Mouse (Mus musculus) MEL-GATA-1-ER (cell line): Measurements from ENCODE around the gene Gm10220.
"Not testable (repeated sequence)": the region's sequence is repeated elsewhere in the genome, so short reads cannot be mapped to it uniquely, and the experiment has no call there.

ENCODE experiments used
- DNase-seq: peaks from one replicate; pipeline ENCODE4 v3.0.0-alpha.2; 2012; ENCODE audit warnings: low read depth; ENCODE audit errors: extremely low read depth

The Gm10220 gene

DNA sequence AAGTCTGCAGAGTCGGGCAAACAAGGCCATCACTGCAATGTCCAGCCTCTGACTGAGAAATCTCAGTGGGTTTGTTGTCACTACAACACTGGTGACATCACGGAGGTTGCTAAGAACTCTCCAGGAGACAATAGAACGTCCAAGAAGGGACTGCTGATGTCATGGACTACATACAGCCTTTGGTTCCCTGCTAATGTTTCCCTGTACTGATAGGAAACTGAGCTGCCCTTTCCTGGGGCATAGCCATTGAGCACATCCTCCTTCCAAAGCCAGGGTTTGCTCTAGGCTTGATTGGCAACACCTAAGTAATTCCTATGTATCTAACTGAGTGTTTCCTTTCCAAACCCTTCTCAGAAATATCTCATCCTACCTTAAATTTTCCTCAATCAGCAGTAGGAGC lies at the start of gene Gm10220:
TSS of gene Gm10220 (minus strand) at position 101 of the 400 bp plus-strand sequence.
- not testable (repeated sequence) for DNase-seq

DNA sequence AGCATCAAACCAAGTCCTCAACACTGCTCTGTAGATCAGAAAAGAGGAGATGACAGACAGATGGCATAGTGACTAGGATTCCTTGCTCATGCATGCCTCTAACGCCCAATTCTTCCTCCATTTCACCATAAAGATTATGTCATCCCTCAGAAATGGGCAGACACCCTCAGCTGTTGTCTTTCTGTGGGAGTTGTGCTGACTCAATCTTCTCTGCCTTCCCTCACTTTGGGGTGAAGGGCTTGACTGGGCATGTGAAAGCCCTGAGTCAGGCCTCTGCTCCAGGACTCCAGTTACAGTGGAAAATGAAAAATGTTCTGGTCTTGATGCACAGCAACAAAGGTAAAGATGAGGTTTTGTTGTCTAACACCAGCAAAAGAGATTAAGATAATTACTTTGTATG lies 48.6 kb upstream of the Gm10220 start:
- DNase-seq = no peak

DNA sequence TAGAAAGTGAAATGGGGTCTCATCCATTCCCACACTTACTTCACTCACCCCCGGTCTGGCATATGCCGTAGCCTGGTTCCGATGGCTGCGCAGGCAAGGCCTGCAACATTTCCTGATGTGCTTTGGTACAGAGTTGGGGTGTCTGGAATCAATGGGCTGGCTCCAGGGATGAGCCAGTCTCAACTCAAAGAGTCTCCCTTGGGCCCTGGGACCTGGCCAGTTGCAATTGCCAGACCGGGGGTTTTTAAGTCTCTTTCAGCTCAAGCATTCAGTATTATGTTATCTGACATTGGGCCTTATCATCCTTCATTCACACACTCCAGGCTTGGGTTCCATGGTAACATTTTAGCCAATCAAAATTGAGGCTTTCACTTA lies 44.6 kb upstream of the Gm10220 start:
- no peak for DNase-seq

DNA sequence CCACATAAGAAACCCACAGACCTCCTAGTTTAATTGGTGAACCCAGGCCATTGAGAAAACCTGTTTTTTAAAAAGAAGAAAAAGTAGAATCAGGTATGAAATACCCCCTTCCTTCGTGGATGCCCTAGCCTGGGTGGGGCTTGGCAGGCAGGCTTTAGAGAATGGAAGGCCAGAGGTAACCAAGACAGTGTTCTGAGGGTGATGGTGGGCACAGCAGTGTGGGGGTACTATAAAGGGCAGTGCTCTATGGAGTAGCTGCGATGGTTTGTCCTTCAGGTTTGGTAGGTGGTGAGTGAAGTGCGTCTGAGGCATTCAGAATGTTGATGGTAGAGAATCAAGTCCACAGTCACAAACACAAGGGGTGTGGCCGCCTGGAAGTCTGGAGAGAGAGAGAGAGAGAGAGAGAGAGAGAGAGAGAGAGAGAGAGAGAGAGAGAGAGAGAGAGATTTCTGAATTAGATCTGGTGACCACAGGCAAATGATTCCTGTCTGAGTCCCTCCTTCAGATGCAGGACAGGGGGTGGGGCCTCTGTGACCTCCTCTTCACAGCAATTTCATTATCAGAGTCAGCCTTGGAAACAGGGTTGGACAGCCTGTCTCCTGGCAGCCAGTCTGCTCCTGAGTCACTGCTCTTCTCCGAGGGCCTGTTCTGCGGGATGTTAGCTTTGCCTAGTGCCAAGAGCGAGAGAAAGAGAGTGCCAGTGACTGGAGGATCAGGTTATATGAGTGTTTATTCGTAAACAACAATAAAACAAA lies 44.0 kb upstream of the Gm10220 start:
- DNase-seq = no peak

DNA sequence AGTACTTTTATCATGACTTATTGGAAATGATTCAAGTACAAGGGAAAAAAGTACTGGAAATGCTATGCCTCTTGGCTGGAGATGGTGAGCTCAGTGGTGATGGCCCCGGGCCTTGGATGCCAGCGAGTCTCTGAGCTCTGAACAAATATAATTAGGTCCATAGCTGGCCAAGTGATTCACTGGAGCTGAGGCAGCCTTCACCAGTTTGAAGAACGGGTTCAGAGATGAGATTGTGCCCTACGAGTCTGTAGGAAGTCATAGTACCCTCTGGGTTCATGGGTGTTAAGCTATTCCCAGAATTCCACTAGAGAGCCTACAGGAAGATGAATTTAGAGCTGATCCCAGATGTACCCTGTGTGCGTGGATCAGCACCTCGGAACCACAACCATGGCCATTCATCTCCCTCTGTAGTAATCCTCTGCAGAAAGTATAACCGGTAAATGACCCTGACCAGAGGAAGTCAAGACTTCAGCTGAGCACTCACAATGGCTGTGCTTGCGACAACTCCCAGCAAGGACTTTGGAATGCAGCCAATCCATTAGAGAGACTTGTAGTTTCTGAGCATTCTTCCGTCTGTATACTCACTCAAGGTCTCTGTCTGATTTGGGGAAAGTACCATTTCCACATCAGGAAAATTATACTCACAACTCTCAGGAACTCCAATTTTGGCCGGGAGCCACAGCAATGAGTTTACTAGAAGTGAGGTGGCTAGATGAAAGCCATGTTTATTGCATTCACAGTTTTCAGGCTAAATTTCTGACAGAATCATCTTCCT lies 36.4 kb upstream of the Gm10220 start:
- DNase-seq = no peak

DNA sequence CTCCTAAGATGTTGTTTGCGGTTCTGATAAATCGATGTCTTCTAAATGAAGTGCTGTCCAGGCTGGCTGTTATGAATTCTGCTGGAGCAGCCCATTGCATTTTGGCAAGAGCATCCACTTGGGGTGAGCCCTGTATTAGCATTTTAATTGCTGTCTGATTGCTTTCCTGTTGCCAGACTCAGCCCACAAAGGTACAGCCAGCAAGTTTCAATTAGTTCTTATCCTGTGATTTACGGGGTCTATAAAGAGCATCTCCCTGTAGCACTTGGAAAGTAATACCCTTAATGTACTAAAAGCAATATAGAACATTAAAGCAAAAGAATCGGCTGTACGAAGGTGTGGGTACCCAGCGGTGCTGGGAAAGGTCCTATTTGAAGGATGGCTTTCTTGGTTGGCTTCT lies 21.7 kb upstream of the Gm10220 start:
- DNase-seq = no peak

DNA sequence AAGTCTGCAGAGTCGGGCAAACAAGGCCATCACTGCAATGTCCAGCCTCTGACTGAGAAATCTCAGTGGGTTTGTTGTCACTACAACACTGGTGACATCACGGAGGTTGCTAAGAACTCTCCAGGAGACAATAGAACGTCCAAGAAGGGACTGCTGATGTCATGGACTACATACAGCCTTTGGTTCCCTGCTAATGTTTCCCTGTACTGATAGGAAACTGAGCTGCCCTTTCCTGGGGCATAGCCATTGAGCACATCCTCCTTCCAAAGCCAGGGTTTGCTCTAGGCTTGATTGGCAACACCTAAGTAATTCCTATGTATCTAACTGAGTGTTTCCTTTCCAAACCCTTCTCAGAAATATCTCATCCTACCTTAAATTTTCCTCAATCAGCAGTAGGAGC lies 16.0 kb downstream of the Gm10220 start, which contains the start of gene 5031410I06Rik:
TSS of gene 5031410I06Rik (minus strand) at position 101 of the 400 bp plus-strand sequence.
- DNase-seq = not testable (repeated sequence)

DNA sequence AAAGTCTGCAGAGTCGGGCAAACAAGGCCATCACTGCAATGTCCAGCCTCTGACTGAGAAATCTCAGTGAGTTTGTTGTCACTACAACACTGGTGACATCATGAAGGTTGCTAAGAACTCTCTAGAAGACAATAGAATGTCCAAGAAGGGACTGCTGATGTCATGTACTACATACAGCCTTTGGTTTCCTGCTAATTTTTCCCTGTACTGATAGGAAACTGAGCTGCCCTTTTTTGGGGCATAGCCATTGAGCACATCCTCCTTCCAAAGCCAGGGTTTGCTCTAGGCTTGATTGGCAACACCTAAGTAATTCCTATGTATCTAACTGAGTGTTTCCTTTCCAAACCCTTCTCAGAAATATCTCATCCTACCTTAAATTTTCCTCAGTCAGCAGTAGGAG lies 32.0 kb downstream of the Gm10220 start, which contains the start of gene Gm10471:
TSS of gene Gm10471 (minus strand) at position 101 of the 400 bp plus-strand sequence.
- not testable (repeated sequence) for DNase-seq

DNA sequence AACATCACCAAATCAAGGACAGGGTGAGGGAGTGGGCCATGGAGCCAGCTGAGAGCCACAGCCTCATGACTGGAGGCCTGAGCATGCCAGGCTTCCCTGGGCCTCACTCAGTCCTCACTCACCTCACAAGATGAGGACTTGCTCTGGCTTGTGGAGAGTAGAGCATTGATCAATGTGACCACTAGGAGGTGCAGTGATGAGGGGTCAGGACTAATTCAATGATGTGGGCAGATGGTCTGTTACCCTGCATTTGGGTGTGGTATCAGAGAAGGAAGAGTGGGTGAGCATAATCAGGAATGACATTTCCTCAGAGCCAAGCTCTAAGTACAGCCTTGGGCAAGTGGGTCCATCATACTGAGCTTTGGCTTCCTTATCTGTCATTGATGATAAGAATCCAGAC lies 42.2 kb downstream of the Gm10220 start:
- DNase-seq = not testable (repeated sequence)

DNA sequence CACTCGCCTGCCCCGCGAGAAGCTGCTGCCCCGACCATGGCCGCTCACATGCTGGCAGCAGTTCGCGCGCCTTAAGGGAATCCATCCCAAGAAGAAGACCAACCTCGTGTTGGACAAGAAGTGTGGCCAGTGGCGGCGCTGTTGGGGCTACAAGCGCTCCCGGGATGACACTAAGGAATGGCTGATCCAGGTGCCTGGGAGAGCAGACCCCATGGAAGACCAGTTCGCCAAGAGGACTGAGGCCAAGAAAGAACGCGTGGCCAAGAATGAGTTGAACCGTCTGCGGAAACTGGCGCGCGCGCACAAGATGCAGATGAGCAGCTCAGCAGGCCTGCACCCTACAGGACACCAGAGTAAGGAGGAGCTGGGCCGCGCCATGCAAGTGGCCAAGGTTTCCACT lies 50.5 kb downstream of the Gm10220 start:
- no peak for DNase-seq
